Mouse (Mus musculus): Measurements from ENCODE around the gene Opn5.

DNA sequence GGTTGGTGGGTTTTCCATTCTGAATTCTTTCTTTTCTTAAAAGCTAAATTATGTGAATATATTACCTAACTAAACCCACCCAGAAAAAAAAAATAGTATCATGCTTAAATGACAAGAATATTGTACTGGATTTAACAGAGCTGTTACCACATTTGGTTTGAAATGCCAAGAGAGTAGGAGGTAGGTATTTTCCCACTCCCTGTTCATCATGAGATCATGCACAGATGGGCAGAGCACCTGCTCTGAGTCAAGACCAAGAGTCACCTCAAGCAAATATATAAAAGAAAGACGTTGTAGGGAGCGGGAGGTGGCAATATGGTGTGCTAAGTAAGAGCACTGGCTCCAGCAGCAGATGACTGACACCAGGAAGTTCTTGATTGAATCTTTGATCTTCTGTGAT lies 61.6 kb downstream of the Opn5 start:
- TF ChIP-seq CTCF (conservative IDR thresholded peaks at IDR 0.05 in 1 of 2, IDR thresholded peaks at IDR 0.05 in 1 of 2; ENCODE audit: low read depth in 2 of 2, low read length in 2 of 2) (no peak), EP300 (IDR thresholded peaks at IDR 0.05; ENCODE audit: low read length) (no peak), IRF4 (IDR thresholded peaks at IDR 0.05; ENCODE audit: low read depth, low read length) (no peak), MAFK (IDR thresholded peaks at IDR 0.05; ENCODE audit: insufficient replicate concordance, low read length) (no peak)
